Comparison of ENCODE assay signal across 10 mouse cellular contexts in the genomic region with DNA sequence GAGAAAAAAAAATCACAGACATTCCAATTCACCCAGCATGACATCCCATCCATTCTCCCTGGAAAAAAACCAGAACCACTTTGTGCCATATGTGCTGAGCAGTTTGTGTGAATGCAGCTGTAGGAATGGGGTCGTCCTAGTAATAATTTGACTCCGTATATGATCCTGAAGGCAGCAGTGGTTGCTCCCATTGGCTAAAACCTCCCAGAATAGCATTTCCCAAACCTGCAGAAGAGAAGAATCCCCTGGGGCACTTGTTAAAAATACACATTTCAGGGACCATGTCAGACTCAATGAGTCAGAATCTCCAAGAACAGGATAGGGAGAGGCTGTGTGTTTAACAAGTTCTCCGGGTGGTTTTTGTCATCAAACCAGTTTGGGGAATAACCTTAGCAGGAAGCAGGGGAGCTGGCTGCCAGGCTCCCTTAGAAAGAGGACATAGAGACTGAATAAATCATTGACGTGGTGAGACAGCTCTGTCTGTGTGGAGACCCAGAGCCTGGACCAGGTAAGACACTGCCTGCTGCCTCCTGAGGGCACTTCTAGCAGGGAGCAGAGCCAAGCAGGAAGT.
DNase-seq lines count a peak whose midpoint lies in the region; ATAC-seq and TF ChIP-seq lines count a peak whose summit lies in the region.
"Had no signal": no experiment of that assay in that cellular context is flagged by ENCODE, and none has a peak within 500 bp of the region (broad histone marks: within the 10 kb centered on the region; RNA-seq: fewer than 3 reads in every experiment).

No protein-coding gene starts in this region.

- DNase-seq in embryonic facial prominence, embryonic 11.5 days (ENCODE audit: low spot score): peak; percentile 36
- no peak for DNase-seq in embryonic facial prominence, embryonic 10.5 days (ENCODE audit: low spot score)
- peak; percentile 34 for DNase-seq in lung, postnatal 0 days (ENCODE audit: low spot score)
- DNase-seq in lung, adult 2 months: no peak
- DNase-seq in testis, postnatal 10 days (ENCODE audit: low spot score): no peak
- DNase-seq in kidney, postnatal 25 days: no peak
- DNase-seq: kidney, postnatal 10 days had no signal

- H3K27ac ChIP-seq in embryonic facial prominence, embryonic 11.5 days (replicated peaks; ENCODE audit: low read depth, low read length): no peak overlapping the region
- no peak overlapping the region for H3K27ac ChIP-seq in embryonic facial prominence, embryonic 10.5 days (replicated peaks)
- no peak overlapping the region for H3K27ac ChIP-seq in lung, postnatal 0 days (ENCODE audit: low read length)
- H3K27ac ChIP-seq in embryonic facial prominence, embryonic 15.5 days (replicated peaks): peak overlapping the region; percentile 73
- H3K27ac ChIP-seq in neural tube, embryonic 15.5 days (replicated peaks): peak overlapping the region; percentile 41; the same call in 1 of the 2 replicates
- H3K27ac ChIP-seq: heart, embryonic 13.5 days had no signal

- 61% methylated on average over 4 of the region's 4 CpGs for WGBS in embryonic facial prominence, embryonic 11.5 days
- WGBS in embryonic facial prominence, embryonic 10.5 days: 70% methylated on average over 4 of the region's 4 CpGs
- 42% methylated on average over 4 of the region's 4 CpGs for WGBS in lung, postnatal 0 days
- 52% methylated on average over 4 of the region's 4 CpGs for WGBS in lung, adult 2 months
- WGBS in embryonic facial prominence, embryonic 15.5 days: 14% methylated on average over 4 of the region's 4 CpGs
- WGBS in neural tube, embryonic 15.5 days: 56% methylated on average over 4 of the region's 4 CpGs

- H3K4me2 ChIP-seq in embryonic facial prominence, embryonic 11.5 days (ENCODE audit: low read depth, low read length): no peak overlapping the region
- no peak overlapping the region for H3K4me2 ChIP-seq in lung, postnatal 0 days (replicated peaks; ENCODE audit: low read depth, low read length)
- no peak overlapping the region for H3K4me2 ChIP-seq in embryonic facial prominence, embryonic 15.5 days (replicated peaks)
- H3K4me2 ChIP-seq in neural tube, embryonic 15.5 days: no peak overlapping the region
- H3K4me2 ChIP-seq: heart, embryonic 13.5 days had no signal

- no peak for TF ChIP-seq POLR2A in lung, adult 2 months (IDR thresholded peaks at IDR 0.05; ENCODE audit: borderline replicate concordance, extremely low read depth, low read depth, low read length)

- no peak overlapping the region for H3K9ac ChIP-seq in embryonic facial prominence, embryonic 11.5 days (replicated peaks; ENCODE audit: low read length)
- no peak overlapping the region for H3K9ac ChIP-seq in lung, postnatal 0 days (replicated peaks; ENCODE audit: low read depth)
- no peak overlapping the region for H3K9ac ChIP-seq in embryonic facial prominence, embryonic 15.5 days
- H3K9ac ChIP-seq in neural tube, embryonic 15.5 days (replicated peaks): no peak overlapping the region
- H3K9ac ChIP-seq: heart, embryonic 13.5 days had no signal

- no peak for ATAC-seq in embryonic facial prominence, embryonic 11.5 days (replicated peaks; ENCODE audit: insufficient number of reproducible peaks, low FRiP score, low TSS enrichment, low read depth)
- ATAC-seq in lung, postnatal 0 days: peak; percentile 32
- ATAC-seq in embryonic facial prominence, embryonic 15.5 days (ENCODE audit: insufficient number of reproducible peaks, low FRiP score, low TSS enrichment, low read depth): peak; percentile 51; the same call in 1 of the 2 replicates
- ATAC-seq in neural tube, embryonic 15.5 days (ENCODE audit: low FRiP score): peak; percentile 53; the same call in 1 of the 2 replicates

- TF ChIP-seq CTCF in lung, postnatal 0 days (IDR thresholded peaks at IDR 0.05): no peak
- TF ChIP-seq CTCF in lung, adult 2 months (IDR thresholded peaks at IDR 0.05; ENCODE audit: insufficient read depth, low read length): no peak

- no peak overlapping the region for H3K4me3 ChIP-seq in embryonic facial prominence, embryonic 11.5 days (ENCODE audit: low read depth, low read length)
- H3K4me3 ChIP-seq in embryonic facial prominence, embryonic 10.5 days: no peak overlapping the region
- H3K4me3 ChIP-seq in lung, postnatal 0 days (ENCODE audit: low read depth, low read length): no peak overlapping the region
- H3K4me3 ChIP-seq in lung, adult 2 months (replicated peaks; ENCODE audit: extremely low read depth, low read depth, low read length): no peak overlapping the region
- no peak overlapping the region for H3K4me3 ChIP-seq in embryonic facial prominence, embryonic 15.5 days (replicated peaks)
- no peak overlapping the region for H3K4me3 ChIP-seq in neural tube, embryonic 15.5 days (replicated peaks)
- H3K4me3 ChIP-seq: heart, embryonic 13.5 days had no signal

- H3K27me3 ChIP-seq in embryonic facial prominence, embryonic 11.5 days (ENCODE audit: control insufficient read depth, insufficient read depth, low read length): no peaks in the 10 kb centered on the region
- H3K27me3 ChIP-seq in embryonic facial prominence, embryonic 10.5 days (replicated peaks; ENCODE audit: low read depth, poor library complexity, severe bottlenecking): no peaks in the 10 kb centered on the region
- H3K27me3 ChIP-seq in lung, postnatal 0 days (replicated peaks; ENCODE audit: insufficient read depth, low read length): no peaks in the 10 kb centered on the region
- H3K27me3 ChIP-seq in embryonic facial prominence, embryonic 15.5 days: no peaks in the 10 kb centered on the region
- no peaks in the 10 kb centered on the region for H3K27me3 ChIP-seq in neural tube, embryonic 15.5 days (replicated peaks)
- H3K27me3 ChIP-seq: heart, embryonic 13.5 days had no signal

- no peaks in the 10 kb centered on the region for H3K4me1 ChIP-seq in embryonic facial prominence, embryonic 11.5 days (ENCODE audit: control insufficient read depth, insufficient read depth, low read length)
- peaks cover 10% of the 10 kb centered on the region; the same call in 1 of the 2 replicates for H3K4me1 ChIP-seq in embryonic facial prominence, embryonic 10.5 days
- H3K4me1 ChIP-seq in lung, postnatal 0 days (ENCODE audit: insufficient read depth, low read depth, low read length): no peaks in the 10 kb centered on the region
- no peaks in the 10 kb centered on the region for H3K4me1 ChIP-seq in lung, adult 2 months (ENCODE audit: control insufficient read depth, insufficient read depth, low read length)
- H3K4me1 ChIP-seq in embryonic facial prominence, embryonic 15.5 days: peaks cover 21% of the 10 kb centered on the region; the same call in 1 of the 2 replicates
- H3K4me1 ChIP-seq in neural tube, embryonic 15.5 days: peaks cover 6% of the 10 kb centered on the region; the same call in 1 of the 2 replicates

- TF ChIP-seq EP300 in lung, postnatal 0 days (IDR thresholded peaks at IDR 0.05): no peak

- H3K36me3 ChIP-seq in embryonic facial prominence, embryonic 11.5 days (replicated peaks; ENCODE audit: control insufficient read depth, insufficient read depth, low read depth, low read length): no peaks in the 10 kb centered on the region
- peaks cover 5% of the 10 kb centered on the region; the same call in 1 of the 2 replicates for H3K36me3 ChIP-seq in embryonic facial prominence, embryonic 10.5 days (replicated peaks)
- H3K36me3 ChIP-seq in lung, postnatal 0 days (ENCODE audit: insufficient read depth, low read length): no peaks in the 10 kb centered on the region
- H3K36me3 ChIP-seq in embryonic facial prominence, embryonic 15.5 days: peaks cover 8% of the 10 kb centered on the region; the same call in 1 of the 2 replicates
- H3K36me3 ChIP-seq in neural tube, embryonic 15.5 days: no peaks in the 10 kb centered on the region
- H3K36me3 ChIP-seq: heart, embryonic 13.5 days had no signal

- no peaks in the 10 kb centered on the region for H3K9me3 ChIP-seq in embryonic facial prominence, embryonic 11.5 days (replicated peaks; ENCODE audit: control insufficient read depth, low read length)
- no peaks in the 10 kb centered on the region for H3K9me3 ChIP-seq in embryonic facial prominence, embryonic 10.5 days
- no peaks in the 10 kb centered on the region for H3K9me3 ChIP-seq in lung, postnatal 0 days (ENCODE audit: low read length)
- no peaks in the 10 kb centered on the region for H3K9me3 ChIP-seq in embryonic facial prominence, embryonic 15.5 days (replicated peaks)
- H3K9me3 ChIP-seq in neural tube, embryonic 15.5 days (replicated peaks): no peaks in the 10 kb centered on the region
- H3K9me3 ChIP-seq: heart, embryonic 13.5 days had no signal

Comparison
In these comparisons a context has a peak if more than half of its experiments do, and no peak if none do; other contexts are left out.
1. DNase-seq: peak in embryonic facial prominence, embryonic 11.5 days (single experiment) and lung, postnatal 0 days (single experiment); none in embryonic facial prominence, embryonic 10.5 days (single experiment), lung, adult 2 months (single experiment), testis, postnatal 10 days (single experiment) and kidney, postnatal 25 days (0 of 2).
2. H3K27ac ChIP-seq: peak in embryonic facial prominence, embryonic 15.5 days (single experiment) and neural tube, embryonic 15.5 days (single experiment); none in embryonic facial prominence, embryonic 11.5 days (single experiment), embryonic facial prominence, embryonic 10.5 days (single experiment) and lung, postnatal 0 days (single experiment).